Mouse (Mus musculus) embryo, embryonic 9.5 days (tissue): ENCODE measurements around the gene Evpl.
"Not testable (repeated sequence)": the region's sequence is repeated elsewhere in the genome, so short reads cannot be mapped to it uniquely, and the experiment has no call there.

Source experiments
- DNase-seq: peaks from one replicate; pipeline ENCODE4 v3.0.0-alpha.2; 2017; ENCODE audit errors: extremely low spot score

The Evpl gene

GRCm38 (mm10) chr11:116237742-116238395 is at the start of gene Evpl:
Gene Evpl (minus strand): TSS chr11:116238077.
- DNase-seq = no peak

- DNase-seq = no peak
Observed at GRCm38 (mm10) chr11:116287351-116287750, 49.5 kb upstream of the Evpl start.

GRCm38 (mm10) chr11:116285770-116286191 is 47.9 kb upstream of the Evpl start:
- no peak for DNase-seq

GRCm38 (mm10) chr11:116283982-116284381 is 46.1 kb upstream of the Evpl start:
- DNase-seq = no peak

GRCm38 (mm10) chr11:116282912-116283521 is 45.1 kb upstream of the Evpl start:
- no peak for DNase-seq

- DNase-seq = no peak
Observed at GRCm38 (mm10) chr11:116282089-116282488, 44.2 kb upstream of the Evpl start.

- DNase-seq = no peak
Observed at GRCm38 (mm10) chr11:116281671-116282070, 43.8 kb upstream of the Evpl start.

GRCm38 (mm10) chr11:116280751-116281663 is 43.1 kb upstream of the Evpl start, which contains the start of gene Galr2:
Gene Galr2 (plus strand): TSS chr11:116280939.
- no peak for DNase-seq

GRCm38 (mm10) chr11:116277184-116277583 is 39.3 kb upstream of the Evpl start:
- not testable (repeated sequence) for DNase-seq

GRCm38 (mm10) chr11:116274045-116274666 is 36.3 kb upstream of the Evpl start, which contains the start of gene Srp68:
Gene Srp68 (minus strand): TSS chr11:116274217.
- peak; percentile 90 for DNase-seq

GRCm38 (mm10) chr11:116273469-116274044 is 35.7 kb upstream of the Evpl start:
- DNase-seq = no peak

- DNase-seq = no peak
Observed at GRCm38 (mm10) chr11:116272589-116273468, 35.0 kb upstream of the Evpl start.

- no peak for DNase-seq
Observed at GRCm38 (mm10) chr11:116269560-116269959, 31.7 kb upstream of the Evpl start.

GRCm38 (mm10) chr11:116268313-116268712 is 30.4 kb upstream of the Evpl start:
- no peak for DNase-seq

GRCm38 (mm10) chr11:116267637-116268036 is 29.8 kb upstream of the Evpl start:
- DNase-seq = no peak

- DNase-seq = no peak
Observed at GRCm38 (mm10) chr11:116265850-116266249, 28.0 kb upstream of the Evpl start.

- DNase-seq = no peak
Observed at GRCm38 (mm10) chr11:116265352-116265751, 27.5 kb upstream of the Evpl start.

GRCm38 (mm10) chr11:116260259-116260658 is 22.4 kb upstream of the Evpl start:
- DNase-seq = no peak

GRCm38 (mm10) chr11:116259461-116259860 is 21.6 kb upstream of the Evpl start:
- no peak for DNase-seq

- DNase-seq = no peak
Observed at GRCm38 (mm10) chr11:116255982-116256675, 18.3 kb upstream of the Evpl start.
